Mouse (Mus musculus) lung, adult 2 months (tissue): ENCODE results near the gene Tmem120a.

Experiments
- CTCF ChIP-seq: fragments of 200-500 bp; IDR thresholded peaks from 2 replicates; pipeline ENCODE4 v1.5.1; 2011; ENCODE audit warnings: mild to moderate bottlenecking, low read length, control low read depth; ENCODE audit not compliant: insufficient read depth
- POLR2A ChIP-seq: fragments of 200-500 bp; IDR thresholded peaks from 2 replicates; pipeline ENCODE4 v1.6.1; 2011; ENCODE audit warnings: low read depth, mild to moderate bottlenecking, control low read depth, low read length, borderline replicate concordance; ENCODE audit errors: extremely low read depth

DNA sequence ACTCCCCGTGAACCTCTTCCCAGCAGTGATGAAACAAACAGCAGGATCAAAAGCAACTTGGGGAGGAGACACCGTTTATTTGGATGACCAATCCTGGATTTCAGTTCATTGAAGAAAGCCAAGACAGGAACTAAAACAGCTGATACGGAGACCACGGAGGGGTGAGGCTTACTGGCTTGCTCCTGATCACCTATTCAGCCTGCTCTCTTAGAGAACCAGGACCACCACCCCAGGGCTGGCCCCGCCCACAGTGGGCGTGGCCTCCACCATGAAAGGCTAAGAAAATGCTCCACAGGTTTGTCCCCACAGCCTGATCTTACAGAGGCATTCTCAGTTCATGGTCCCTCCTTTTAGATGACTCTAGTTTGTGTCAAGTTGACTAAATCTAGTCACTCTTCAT lies 6.0 kb downstream of the Tmem120a start:
- TF ChIP-seq CTCF (no peak), POLR2A (no peak)
